Mouse (Mus musculus) frontal cortex, postnatal 14 days (tissue): ENCODE measurements at regions not wholly inside any gene's neighbourhood (a gene's known extent, or its start where the extent isn't known, plus 50 kb on each side); places are given as distances from the start of the nearest gene placed in this dataset.
"Not testable (repeated sequence)": the region's sequence is repeated elsewhere in the genome, so short reads cannot be mapped to it uniquely, and the experiment has no call there.

ENCODE experiments used
- DNase-seq, 2 experiments: peaks; one replicate each; pipeline ENCODE4 v3.0.0; 2022; ENCODE audit warnings: low spot score in 2 of 2

DNA sequence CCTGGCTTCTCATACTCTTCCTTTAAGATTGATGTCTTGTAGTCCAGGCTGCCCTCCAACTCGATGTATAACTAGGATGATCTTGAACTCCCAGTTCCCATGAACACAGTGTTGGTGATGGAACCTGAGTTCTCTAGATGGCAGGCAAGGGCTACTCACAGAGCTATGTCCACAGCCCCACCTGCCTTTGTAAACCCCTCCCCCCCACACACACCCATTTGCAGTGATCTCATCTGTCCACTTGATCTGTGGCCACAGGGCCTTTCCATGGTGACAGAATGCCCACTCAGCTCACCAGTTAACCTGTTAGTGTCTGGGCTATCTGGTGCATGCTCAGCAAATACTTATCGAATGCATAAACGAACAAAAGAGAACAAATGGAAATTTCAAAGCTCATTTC lies 176.4 kb downstream of the Nucb2 start:
- DNase-seq = no peak

- DNase-seq = no peak
Measured at GRCm38 (mm10) chr7:116681268-116681667, 177.1 kb downstream of the Nucb2 start.

GRCm38 (mm10) chr7:116700409-116700808 lies 196.2 kb downstream of the Nucb2 start:
- no peak for DNase-seq

GRCm38 (mm10) chr7:116701466-116702342 lies 197.5 kb downstream of the Nucb2 start:
- DNase-seq = peak; percentile 69 to 84

GRCm38 (mm10) chr7:116702596-116702995 lies 198.4 kb downstream of the Nucb2 start:
- DNase-seq = no peak

DNA sequence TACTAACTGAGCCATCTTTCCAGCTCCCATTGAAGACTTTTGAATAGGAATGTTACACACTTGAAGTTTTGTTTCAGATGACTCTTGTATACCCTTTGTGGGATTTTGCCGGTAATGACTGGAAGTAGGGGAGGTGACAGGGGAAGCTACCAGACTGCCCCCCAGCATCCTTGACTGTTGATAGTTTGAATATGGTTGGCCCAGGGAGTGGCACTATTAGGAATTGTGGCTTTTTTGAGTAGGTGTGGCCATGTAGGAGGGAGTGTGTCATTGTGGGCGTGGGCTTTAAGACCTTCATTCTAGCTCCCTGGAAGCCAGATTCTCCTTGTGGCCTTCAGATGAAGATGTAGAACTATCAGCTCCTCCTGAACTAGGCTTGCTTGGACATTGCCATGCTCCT lies 207.4 kb downstream of the Nucb2 start:
- no peak for DNase-seq

DNA sequence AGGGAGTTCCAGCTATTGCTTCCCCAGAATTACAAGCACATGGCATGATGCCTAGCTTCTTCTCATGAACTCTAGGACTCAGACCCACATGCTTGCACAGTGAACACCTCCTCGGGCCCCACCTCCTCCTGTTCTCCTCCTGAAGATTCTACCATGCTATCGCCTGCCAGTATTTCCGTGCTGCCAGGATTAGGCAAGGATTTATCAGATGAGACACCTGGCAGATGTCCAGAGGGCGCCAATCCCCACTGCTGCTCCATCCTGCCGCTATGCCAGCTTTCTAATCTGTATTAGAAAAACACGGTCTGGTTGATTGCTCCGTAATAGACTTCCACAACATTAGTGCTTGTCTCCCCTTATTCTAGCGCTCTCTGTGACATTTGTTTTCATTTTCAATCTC lies 209.0 kb downstream of the Nucb2 start:
- DNase-seq = no peak

DNA sequence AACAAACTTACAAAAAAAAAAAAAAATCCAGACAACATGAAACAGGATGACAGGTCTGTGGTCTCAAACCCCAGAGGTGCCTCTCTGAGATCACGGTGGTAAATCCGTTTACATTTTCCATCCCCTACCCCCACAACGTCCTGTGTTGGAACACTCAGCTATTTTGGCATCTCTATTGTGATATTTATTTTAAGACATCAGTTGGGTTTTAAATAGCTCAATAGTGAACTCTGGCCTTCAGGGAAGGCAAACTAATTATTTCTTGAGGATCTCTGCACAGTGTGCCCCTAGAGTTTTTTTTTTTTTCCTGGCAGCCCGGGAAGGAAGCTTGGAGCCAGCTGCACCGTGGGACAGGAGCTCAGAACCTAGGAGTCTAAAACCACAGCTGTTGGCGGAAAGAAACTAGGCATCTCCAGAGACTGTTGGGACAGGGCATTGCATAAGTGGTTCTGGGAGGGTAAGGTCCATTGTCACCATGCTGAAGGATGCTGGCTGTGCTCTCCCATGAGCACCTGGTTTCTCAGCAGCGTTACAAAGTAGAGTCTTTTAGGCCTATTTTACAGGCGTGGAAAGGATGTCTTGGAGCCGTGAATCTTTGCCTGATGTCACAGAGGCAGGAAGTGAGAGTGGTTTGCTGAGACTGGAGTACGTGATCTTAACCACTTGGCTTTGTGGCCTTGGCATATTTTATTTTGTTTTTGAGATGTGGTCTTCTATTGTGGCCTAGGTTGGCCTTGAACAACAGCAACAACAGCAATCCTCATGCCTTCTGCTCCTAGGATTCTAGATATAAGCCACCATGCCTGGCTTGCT lies 211.3 kb downstream of the Nucb2 start:
- no peak for DNase-seq

GRCm38 (mm10) chr7:116728379-116728778 lies 224.2 kb downstream of the Nucb2 start:
- DNase-seq = no peak

DNA sequence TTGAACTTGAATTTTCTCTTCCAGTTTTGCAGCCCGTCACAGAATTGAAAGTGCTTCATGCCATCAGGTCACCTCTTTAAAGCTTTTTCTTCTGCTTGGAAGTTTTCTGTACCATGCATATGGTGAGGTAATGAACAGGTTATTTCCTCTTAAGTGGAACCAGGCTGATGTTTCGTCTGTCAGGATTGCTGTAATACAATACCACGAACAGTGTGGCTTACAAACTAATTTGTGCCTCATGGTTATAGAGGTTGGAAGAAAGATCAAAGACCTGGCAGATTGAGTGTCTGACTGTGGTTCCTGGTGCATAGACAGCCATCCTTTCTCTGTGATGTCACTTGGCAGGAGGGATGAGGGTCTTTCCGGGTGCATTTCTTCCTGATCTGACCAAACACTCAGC lies 225.6 kb downstream of the Nucb2 start:
- DNase-seq = no peak

DNA sequence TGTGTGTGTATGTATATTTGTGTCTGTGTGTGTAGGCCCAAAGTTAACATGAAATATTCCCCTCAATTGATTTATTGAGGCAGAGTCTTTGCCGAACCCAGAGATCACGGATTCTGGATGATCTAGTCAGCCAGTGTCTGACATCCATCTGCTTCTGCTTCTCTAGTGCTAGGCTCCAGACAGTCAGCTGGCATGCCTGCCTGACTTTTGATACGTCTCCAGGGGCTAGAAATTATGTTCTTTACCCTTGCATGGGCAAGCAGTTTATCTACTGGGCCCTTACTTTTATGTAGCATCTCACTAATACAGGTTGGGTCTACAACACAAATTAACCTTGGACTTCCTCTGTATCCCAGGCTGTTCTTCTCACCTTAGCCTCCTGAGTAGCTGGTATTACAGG lies 231.5 kb downstream of the Nucb2 start:
- no peak for DNase-seq

GRCm38 (mm10) chr7:116736333-116736732 lies 232.2 kb downstream of the Nucb2 start:
- DNase-seq = no peak

DNA sequence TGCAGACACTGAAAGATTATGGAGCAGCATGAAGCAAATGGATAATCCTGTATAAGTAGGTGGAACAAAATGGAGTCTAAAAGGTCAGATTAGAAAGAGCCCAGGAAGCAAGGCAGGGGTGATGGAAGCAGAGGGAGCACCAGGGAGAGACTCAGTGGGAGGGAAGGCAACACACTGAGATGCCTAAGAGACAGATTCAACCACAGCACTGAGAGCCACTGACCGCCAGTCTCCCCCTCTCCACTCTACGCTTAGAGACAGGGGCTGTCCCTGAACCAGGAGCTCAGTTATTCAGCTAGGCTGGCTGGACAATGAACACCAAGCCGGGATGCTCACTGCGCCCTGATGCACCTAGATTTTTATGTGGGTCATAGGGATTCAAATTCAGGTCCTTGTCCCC lies 233.8 kb downstream of the Nucb2 start:
- DNase-seq = no peak

GRCm38 (mm10) chr7:116754556-116754955 lies 250.4 kb downstream of the Nucb2 start:
- DNase-seq = no peak

DNA sequence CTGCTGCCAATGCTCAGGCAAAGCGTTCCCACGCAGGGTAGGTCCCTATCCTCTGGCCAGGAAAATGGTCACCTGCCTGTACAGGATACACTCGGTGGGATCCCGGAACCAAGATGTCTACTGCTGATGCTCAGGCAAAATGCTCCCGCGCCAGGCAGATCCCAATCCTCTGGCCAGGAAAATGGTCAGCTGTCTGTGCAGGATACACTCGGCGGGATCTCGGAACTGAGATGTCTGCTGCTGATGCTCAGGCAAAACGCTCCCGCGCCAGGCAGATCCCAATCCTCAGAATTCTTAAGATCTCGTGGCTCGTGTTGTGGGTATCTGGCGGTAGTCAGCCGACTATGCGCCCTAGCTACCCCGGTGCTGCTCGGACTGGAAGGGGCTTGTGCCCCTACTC lies 288.0 kb downstream of the Nucb2 start:
- DNase-seq = not testable (repeated sequence)

- DNase-seq = no peak
Measured at GRCm38 (mm10) chr7:116808475-116808874, 304.3 kb downstream of the Nucb2 start.

DNA sequence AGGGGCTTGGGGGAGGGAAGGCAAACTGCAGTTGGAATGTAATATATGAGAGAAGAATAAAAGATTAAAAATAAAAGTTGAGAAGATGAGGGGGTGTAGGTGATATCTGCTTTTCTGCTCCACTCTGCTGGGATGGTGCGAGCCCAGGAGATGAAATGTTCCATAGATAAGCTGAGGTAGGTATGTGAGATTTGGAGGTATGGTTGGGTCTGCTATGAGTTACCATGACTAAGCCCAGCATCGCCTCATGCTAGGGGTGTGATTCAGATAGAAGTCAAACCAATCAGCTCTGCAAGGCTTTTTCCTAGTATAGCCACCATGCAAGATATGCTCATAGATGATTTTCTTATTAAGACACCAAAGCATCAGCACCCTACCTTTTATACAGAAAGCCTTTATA lies 312.3 kb downstream of the Nucb2 start:
- no peak for DNase-seq

DNA sequence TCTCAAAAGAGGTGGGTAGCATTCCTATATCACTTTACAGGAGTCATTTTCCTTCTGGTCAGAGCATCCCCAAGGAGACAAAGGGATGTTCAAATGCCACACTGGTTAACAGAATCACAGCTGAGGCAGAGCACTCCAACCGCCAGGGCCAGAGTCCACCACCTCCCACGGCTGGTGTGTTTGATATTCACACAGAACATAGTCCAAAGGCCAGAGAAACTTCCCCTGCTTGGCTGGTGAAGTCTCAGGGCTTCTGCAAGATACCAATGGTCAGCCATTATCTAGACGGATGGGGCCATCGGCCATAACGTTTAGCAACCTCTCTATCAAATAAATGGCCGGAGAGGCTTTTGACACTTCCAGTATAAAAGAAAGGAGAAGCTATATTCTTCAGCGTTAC lies 313.8 kb downstream of the Nucb2 start:
- no peak for DNase-seq

DNA sequence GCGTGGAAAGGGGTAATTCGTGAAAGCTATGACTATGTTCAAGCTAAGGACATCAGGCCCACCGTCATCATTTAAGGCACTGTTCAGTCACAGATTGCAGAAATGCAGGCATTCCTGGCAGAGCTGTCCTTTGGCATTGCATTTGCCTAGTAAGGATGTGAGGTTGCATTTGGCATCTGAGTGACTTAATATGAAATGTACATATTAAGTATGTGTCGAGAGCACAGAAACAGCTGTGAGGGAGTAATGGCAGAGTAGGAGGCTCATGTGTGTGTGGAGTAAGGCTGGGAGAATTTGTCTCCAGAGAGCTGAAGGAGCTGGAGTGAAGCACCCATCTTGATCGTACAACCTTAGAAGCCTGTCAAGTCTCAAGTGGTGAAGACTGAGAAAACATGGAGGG lies 316.4 kb downstream of the Nucb2 start:
- DNase-seq = no peak

GRCm38 (mm10) chr7:116842894-116843293 lies 338.7 kb downstream of the Nucb2 start:
- DNase-seq = no peak

DNA sequence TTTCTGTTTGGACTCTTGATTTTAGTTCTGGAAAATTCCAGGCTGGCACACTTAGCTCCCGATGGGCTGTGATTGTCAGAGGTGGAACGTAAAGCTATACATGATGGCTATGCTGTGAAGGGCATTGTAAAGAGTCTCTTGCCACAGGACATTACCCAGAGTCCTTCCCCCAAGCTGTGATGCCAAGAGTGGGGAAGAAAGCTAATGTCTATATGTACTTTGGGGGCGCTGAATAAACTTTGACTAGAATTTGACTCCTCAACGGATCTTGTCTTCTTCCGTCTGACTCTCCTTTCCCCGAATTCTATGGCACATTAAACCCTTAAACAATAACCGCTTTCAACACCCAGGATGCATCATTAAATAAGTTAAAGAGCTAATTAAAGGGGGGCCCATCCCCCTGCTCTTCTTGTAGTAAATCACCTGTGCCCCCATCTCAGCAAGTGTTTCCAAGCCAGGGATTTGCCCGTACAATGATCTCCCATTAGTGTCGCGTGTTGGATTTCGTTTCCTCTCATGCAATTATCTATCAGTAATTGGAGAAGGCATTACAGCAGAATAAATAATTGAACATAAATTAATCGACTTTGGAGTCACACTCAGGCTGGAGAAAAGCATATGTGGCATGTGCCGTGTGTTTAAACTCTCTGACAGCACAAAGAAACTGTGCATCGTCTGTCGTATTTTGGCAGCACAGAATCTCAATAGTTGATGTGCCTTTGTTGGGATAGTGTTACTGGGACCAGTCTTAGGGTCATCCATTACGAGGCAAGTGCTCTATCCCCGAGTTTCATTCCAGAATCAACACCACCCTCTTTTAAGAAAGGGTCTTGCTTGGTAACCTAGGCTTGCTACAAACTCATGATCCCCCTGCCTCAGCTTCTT lies 343.9 kb downstream of the Nucb2 start:
- DNase-seq = no peak

DNA sequence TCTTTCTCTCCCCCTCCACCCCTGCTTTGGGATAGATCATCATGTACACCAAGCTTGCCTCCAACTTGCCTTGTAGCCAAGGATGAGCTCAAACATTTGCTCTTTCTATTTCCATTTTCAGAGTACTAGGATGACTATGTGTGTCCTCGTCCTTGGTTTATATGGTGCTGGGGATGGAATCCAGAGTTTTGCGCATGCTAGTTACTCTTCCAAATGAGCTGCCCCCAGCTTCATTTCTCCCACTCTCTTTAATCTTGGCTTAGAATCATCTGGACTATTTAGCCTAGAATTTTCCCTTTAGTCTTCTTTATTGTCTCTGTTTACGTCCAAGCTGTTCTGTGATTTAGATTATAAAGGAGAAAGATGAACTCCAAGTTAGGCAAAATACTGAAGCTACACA lies 349.2 kb downstream of the Nucb2 start:
- DNase-seq = no peak
